Mouse (Mus musculus): ENCODE measurements at regions not wholly inside any gene's neighbourhood (a gene's known extent, or its start where the extent isn't known, plus 50 kb on each side); places are given as distances from the start of the nearest gene placed in this dataset.

DNA sequence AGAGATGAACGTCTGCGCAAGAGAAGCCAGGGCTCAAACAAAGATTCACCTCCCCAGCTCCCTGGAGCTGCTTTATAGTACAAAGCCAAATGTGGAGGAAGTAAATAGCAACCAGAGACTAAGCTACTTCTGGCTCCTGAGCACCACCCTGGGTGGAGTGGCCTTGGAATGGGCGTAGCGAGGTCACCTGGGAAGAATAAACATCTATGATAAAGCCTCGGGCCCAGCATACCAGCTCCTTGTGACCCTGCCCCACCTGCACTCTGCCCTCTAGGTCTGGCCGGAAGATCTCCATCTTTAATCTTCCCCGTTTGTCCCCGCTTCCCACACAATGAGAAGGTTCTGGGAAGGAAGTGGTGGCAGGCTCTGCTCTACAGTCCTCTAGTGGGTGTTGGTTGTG, 61.0 kb upstream of the Ptpn3 start:
- Histone ChIP-seq H3K4me1 (ENCODE audit: control insufficient read depth, insufficient read depth, low read length) (no peaks in the 10 kb centered on the region), H3K27ac (replicated peaks; ENCODE audit: low read depth, low read length) (no peak overlapping the region), H3K36me3 (ENCODE audit: control insufficient read depth, insufficient read depth, low read length) (no peaks in the 10 kb centered on the region), H3K27me3 (ENCODE audit: control insufficient read depth, insufficient read depth, low read length) (no peaks in the 10 kb centered on the region), H3K4me3 (replicated peaks; ENCODE audit: low read length) (no peak overlapping the region), H3K9me3 (ENCODE audit: control insufficient read depth, low read length) (no peaks in the 10 kb centered on the region), H3K9ac (ENCODE audit: low read depth, low read length, severe bottlenecking) (no peak overlapping the region), H3K4me2 (replicated peaks; ENCODE audit: low read depth, low read length, severe bottlenecking) (no peak overlapping the region)
- ATAC-seq (ENCODE audit: low FRiP score, low read depth) = no peak
- DNase-seq (ENCODE audit: low spot score) = no peak
- TF ChIP-seq POLR2A (IDR thresholded peaks at IDR 0.05; ENCODE audit: borderline replicate concordance, extremely low read depth, insufficient read depth, insufficient read length) = no peak
- WGBS = 81% methylated on average over 8 of the region's 8 CpGs

DNA sequence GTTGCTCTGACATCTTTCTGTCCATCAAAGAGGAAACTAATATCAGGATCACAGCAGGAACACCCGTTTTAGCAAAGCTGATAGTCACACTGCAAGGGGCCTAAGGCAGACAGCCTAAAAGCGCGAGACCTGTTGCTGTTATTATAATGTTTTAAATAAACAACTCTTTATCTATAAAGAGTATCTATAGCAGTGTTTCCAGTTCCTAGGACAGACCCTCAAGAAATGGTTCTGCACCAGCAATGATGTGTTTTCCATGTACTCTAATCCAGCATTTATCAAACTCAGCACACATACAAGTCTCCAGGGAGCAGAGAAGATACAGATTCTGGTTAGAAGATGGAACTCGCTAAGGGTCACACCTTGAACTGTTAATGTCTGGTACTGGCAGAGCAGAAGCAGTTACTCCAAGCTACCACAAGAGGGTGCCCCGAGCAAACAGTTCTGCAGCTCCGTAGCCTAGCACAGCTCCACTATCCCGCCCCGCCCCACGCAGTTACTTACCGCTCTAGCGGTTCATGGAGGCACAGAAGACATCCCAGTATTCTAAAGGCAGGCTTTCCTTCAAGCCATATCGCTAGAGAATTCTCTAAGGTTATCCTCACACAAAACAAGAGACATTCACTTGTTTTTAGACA, 64.2 kb upstream of the Palm2 start:
- no peak overlapping the region for H3K4me2 ChIP-seq (replicated peaks; ENCODE audit: low read depth, low read length, severe bottlenecking)
- TF ChIP-seq POLR2A (IDR thresholded peaks at IDR 0.05; ENCODE audit: borderline replicate concordance, extremely low read depth, insufficient read depth, insufficient read length) = no peak
- no peak overlapping the region for H3K27ac ChIP-seq (replicated peaks; ENCODE audit: low read depth, low read length)
- peak; percentile 85 for ATAC-seq (ENCODE audit: low FRiP score, low read depth)
- H3K9me3 ChIP-seq (ENCODE audit: control insufficient read depth, low read length) = no peaks in the 10 kb centered on the region
- no peak overlapping the region for H3K9ac ChIP-seq (ENCODE audit: low read depth, low read length, severe bottlenecking)
- DNase-seq (ENCODE audit: low spot score) = peak; percentile 94
- H3K36me3 ChIP-seq (ENCODE audit: control insufficient read depth, insufficient read depth, low read length) = no peaks in the 10 kb centered on the region
- H3K4me3 ChIP-seq (replicated peaks; ENCODE audit: low read length) = no peak overlapping the region
- H3K27me3 ChIP-seq (ENCODE audit: control insufficient read depth, insufficient read depth, low read length) = no peaks in the 10 kb centered on the region
- 16% methylated on average over 12 of the region's 12 CpGs for WGBS
- H3K4me1 ChIP-seq (ENCODE audit: control insufficient read depth, insufficient read depth, low read length) = 0 out of 2 replicates have a peak, but pooled peaks cover 2% of the 10 kb centered on the region

DNA sequence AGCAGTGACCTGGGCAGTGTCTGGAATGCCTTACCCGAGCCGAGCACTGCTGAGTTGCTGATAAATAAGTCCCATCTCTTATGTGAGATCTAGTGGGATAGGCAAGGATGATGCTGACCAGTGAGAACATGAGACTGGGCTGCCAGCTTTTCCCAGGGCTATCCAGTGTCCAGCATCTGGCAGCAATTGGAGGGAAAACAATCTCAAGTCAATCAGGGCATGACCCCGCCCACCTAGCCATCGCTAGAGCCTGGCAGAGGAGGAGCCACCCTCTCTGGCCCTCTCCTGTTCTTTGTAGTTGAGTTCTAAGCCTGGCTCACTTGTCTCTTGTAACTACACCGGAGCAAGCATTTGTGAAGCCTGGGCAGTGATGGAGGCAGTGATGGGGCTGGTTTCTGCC, 56.2 kb upstream of the Palm2 start:
- 0 out of 2 replicates have a peak, but pooled peaks cover 6% of the 10 kb centered on the region for H3K4me1 ChIP-seq (ENCODE audit: control insufficient read depth, insufficient read depth, low read length)
- ATAC-seq (ENCODE audit: low FRiP score, low read depth) = peak; percentile 53; the same call in 1 of the 2 replicates
- no peaks in the 10 kb centered on the region for H3K36me3 ChIP-seq (ENCODE audit: control insufficient read depth, insufficient read depth, low read length)
- no peak overlapping the region for H3K27ac ChIP-seq (replicated peaks; ENCODE audit: low read depth, low read length)
- no peak for TF ChIP-seq POLR2A (IDR thresholded peaks at IDR 0.05; ENCODE audit: borderline replicate concordance, extremely low read depth, insufficient read depth, insufficient read length)
- DNase-seq (ENCODE audit: low spot score) = no peak
- H3K4me2 ChIP-seq (replicated peaks; ENCODE audit: low read depth, low read length, severe bottlenecking) = no peak overlapping the region
- no peaks in the 10 kb centered on the region for H3K9me3 ChIP-seq (ENCODE audit: control insufficient read depth, low read length)
- H3K9ac ChIP-seq (ENCODE audit: low read depth, low read length, severe bottlenecking) = no peak overlapping the region
- H3K4me3 ChIP-seq (replicated peaks; ENCODE audit: low read length) = no peak overlapping the region
- no peaks in the 10 kb centered on the region for H3K27me3 ChIP-seq (ENCODE audit: control insufficient read depth, insufficient read depth, low read length)
- 30% methylated on average over 5 of the region's 5 CpGs for WGBS

DNA sequence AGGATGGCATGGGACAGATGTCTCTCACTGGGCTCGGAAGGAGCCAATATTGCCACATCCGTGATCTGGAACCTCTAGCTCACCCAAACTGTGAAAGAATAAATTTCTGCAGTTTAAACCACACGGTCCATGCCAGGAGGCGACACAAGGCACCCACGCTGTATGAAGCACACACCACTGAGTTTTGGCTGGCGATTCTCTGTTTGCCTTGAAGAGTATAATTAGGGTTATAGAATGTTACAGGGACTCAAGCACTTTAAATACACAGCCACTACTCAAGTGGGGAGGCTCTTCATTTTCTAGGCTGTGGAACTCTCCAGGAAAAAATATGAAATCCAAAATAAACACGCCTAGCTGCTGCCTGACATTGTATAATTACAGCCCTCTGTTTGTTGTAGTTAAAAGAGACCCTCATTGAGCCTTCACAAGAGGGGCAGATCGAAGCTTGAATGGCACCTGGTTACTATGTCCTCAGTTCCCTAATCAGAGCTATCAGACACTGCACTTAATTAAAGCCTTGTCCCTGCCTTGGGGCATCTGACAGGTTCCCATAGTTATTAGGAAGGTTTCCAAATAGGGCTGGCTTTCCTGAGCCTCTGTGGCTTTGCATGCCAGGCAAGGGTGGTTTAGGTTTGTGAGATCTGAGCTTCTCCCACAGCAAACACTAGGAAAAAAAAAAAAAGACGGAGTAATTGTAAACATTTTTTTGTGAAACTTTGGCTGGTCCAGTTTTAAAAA, 53.8 kb upstream of the Palm2 start:
- H3K4me1 ChIP-seq (ENCODE audit: control insufficient read depth, insufficient read depth, low read length) = 0 out of 2 replicates have a peak, but pooled peaks cover 4% of the 10 kb centered on the region
- no peak overlapping the region for H3K4me2 ChIP-seq (replicated peaks; ENCODE audit: low read depth, low read length, severe bottlenecking)
- no peak for TF ChIP-seq POLR2A (IDR thresholded peaks at IDR 0.05; ENCODE audit: borderline replicate concordance, extremely low read depth, insufficient read depth, insufficient read length)
- DNase-seq (ENCODE audit: low spot score) (no peak), ATAC-seq (ENCODE audit: low FRiP score, low read depth) (no peak)
- WGBS = 77% methylated on average over 9 of the region's 9 CpGs
- no peaks in the 10 kb centered on the region for H3K36me3 ChIP-seq (ENCODE audit: control insufficient read depth, insufficient read depth, low read length)
- H3K4me3 ChIP-seq (replicated peaks; ENCODE audit: low read length) = no peak overlapping the region
- no peak overlapping the region for H3K27ac ChIP-seq (replicated peaks; ENCODE audit: low read depth, low read length)
- no peaks in the 10 kb centered on the region for H3K9me3 ChIP-seq (ENCODE audit: control insufficient read depth, low read length)
- H3K27me3 ChIP-seq (ENCODE audit: control insufficient read depth, insufficient read depth, low read length) = no peaks in the 10 kb centered on the region
- no peak overlapping the region for H3K9ac ChIP-seq (ENCODE audit: low read depth, low read length, severe bottlenecking)

DNA sequence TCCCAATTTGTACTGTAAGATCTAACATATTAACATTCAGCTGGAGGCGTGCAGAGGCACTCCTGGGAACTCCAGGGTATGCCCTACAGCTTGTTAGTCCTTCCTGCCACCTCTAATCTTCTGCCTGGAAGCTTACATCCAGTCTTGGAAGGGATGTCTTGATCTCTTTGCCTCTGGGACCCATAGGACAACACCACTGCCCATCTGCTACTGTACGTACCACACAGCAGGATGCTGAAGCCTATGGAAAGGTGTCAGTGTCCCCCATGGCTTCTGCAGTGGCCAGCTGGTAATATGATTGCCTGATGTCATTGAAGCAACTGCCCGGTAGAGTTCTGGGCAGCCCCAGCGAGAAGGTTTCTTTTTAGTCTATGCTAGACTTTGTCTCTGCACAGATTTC, 52.7 kb upstream of the Palm2 start:
- WGBS = 76% methylated on average over 4 of the region's 4 CpGs
- no peak for ATAC-seq (ENCODE audit: low FRiP score, low read depth)
- no peak for TF ChIP-seq POLR2A (IDR thresholded peaks at IDR 0.05; ENCODE audit: borderline replicate concordance, extremely low read depth, insufficient read depth, insufficient read length)

More for the DNA sequence above, 52.7 kb upstream of the Palm2 start:
- Histone ChIP-seq H3K4me1 (ENCODE audit: control insufficient read depth, insufficient read depth, low read length) (0 out of 2 replicates have a peak, but pooled peaks cover 4% of the 10 kb centered on the region), H3K9ac (ENCODE audit: low read depth, low read length, severe bottlenecking) (no peak overlapping the region), H3K4me3 (replicated peaks; ENCODE audit: low read length) (no peak overlapping the region), H3K9me3 (ENCODE audit: control insufficient read depth, low read length) (no peaks in the 10 kb centered on the region), H3K27me3 (ENCODE audit: control insufficient read depth, insufficient read depth, low read length) (no peaks in the 10 kb centered on the region), H3K36me3 (ENCODE audit: control insufficient read depth, insufficient read depth, low read length) (no peaks in the 10 kb centered on the region), H3K27ac (replicated peaks; ENCODE audit: low read depth, low read length) (no peak overlapping the region), H3K4me2 (replicated peaks; ENCODE audit: low read depth, low read length, severe bottlenecking) (no peak overlapping the region)
- no peak for DNase-seq (ENCODE audit: low spot score)
